Mouse (Mus musculus): ENCODE data around the gene Tmem192. TPM values are rescaled to one million over a fixed set of nuclear protein-coding genes. Genes with fewer than 3 reads are reported as not detected.

The Tmem192 gene
- polyA plus RNA-seq, 1 experiment, result 0.56 TPM

- H3K9me3 ChIP-seq (ENCODE audit: control insufficient read depth, low read length), result no peaks in the 10 kb centered on the region
- H3K27me3 ChIP-seq (ENCODE audit: control insufficient read depth), result no peaks in the 10 kb centered on the region
- H3K4me1 ChIP-seq (ENCODE audit: control insufficient read depth), result no peaks in the 10 kb centered on the region
- no peak for TF ChIP-seq GATA1 (IDR thresholded peaks at IDR 0.05; ENCODE audit: low read length)
- TF ChIP-seq TAL1 (IDR thresholded peaks at IDR 0.05; ENCODE audit: low read length), result no peak
- H3K4me3 ChIP-seq (replicated peaks), result no peak overlapping the region
- H3K36me3 ChIP-seq (ENCODE audit: control insufficient read depth), result no peaks in the 10 kb centered on the region
Observed at GRCm38 (mm10) chr8:64925762-64926161, 21.2 kb upstream of the Tmem192 start.

- TF ChIP-seq GATA1 (IDR thresholded peaks at IDR 0.05; ENCODE audit: low read length) (no peak), TAL1 (IDR thresholded peaks at IDR 0.05; ENCODE audit: low read length) (no peak)
- Histone ChIP-seq H3K36me3 (ENCODE audit: control insufficient read depth) (no peaks in the 10 kb centered on the region), H3K4me1 (ENCODE audit: control insufficient read depth) (no peaks in the 10 kb centered on the region), H3K9me3 (ENCODE audit: control insufficient read depth, low read length) (no peaks in the 10 kb centered on the region), H3K27me3 (ENCODE audit: control insufficient read depth) (no peaks in the 10 kb centered on the region), H3K4me3 (replicated peaks) (no peak overlapping the region)
Observed at GRCm38 (mm10) chr8:64926355-64926754, 20.6 kb upstream of the Tmem192 start.

GRCm38 (mm10) chr8:64928938-64929337 is 18.0 kb upstream of the Tmem192 start:
- no peak overlapping the region for H3K4me3 ChIP-seq (replicated peaks)
- TF ChIP-seq TAL1 (IDR thresholded peaks at IDR 0.05; ENCODE audit: low read length) (no peak), GATA1 (IDR thresholded peaks at IDR 0.05; ENCODE audit: low read length) (no peak)
- H3K36me3 ChIP-seq (ENCODE audit: control insufficient read depth), result no peaks in the 10 kb centered on the region
- H3K4me1 ChIP-seq (ENCODE audit: control insufficient read depth), result no peaks in the 10 kb centered on the region
- no peaks in the 10 kb centered on the region for H3K27me3 ChIP-seq (ENCODE audit: control insufficient read depth)
- H3K9me3 ChIP-seq (ENCODE audit: control insufficient read depth, low read length), result no peaks in the 10 kb centered on the region

- Histone ChIP-seq H3K36me3 (ENCODE audit: control insufficient read depth) (no peaks in the 10 kb centered on the region), H3K9me3 (ENCODE audit: control insufficient read depth, low read length) (no peaks in the 10 kb centered on the region), H3K4me3 (replicated peaks) (no peak overlapping the region), H3K27me3 (ENCODE audit: control insufficient read depth) (no peaks in the 10 kb centered on the region), H3K4me1 (ENCODE audit: control insufficient read depth) (no peaks in the 10 kb centered on the region)
- TF ChIP-seq GATA1 (IDR thresholded peaks at IDR 0.05; ENCODE audit: low read length) (no peak), TAL1 (IDR thresholded peaks at IDR 0.05; ENCODE audit: low read length) (no peak)
Observed at GRCm38 (mm10) chr8:64934997-64935396, 12.0 kb upstream of the Tmem192 start.

- Histone ChIP-seq H3K36me3 (ENCODE audit: control insufficient read depth) (no peaks in the 10 kb centered on the region), H3K27me3 (ENCODE audit: control insufficient read depth) (peaks cover 15% of the 10 kb centered on the region), H3K4me3 (replicated peaks) (no peak overlapping the region), H3K4me1 (ENCODE audit: control insufficient read depth) (peaks cover 4% of the 10 kb centered on the region), H3K9me3 (ENCODE audit: control insufficient read depth, low read length) (peaks cover 3% of the 10 kb centered on the region)
- TF ChIP-seq TAL1 (IDR thresholded peaks at IDR 0.05; ENCODE audit: low read length) (no peak), GATA1 (IDR thresholded peaks at IDR 0.05; ENCODE audit: low read length) (no peak)
Observed at GRCm38 (mm10) chr8:64941019-64941418, 6.0 kb upstream of the Tmem192 start.

GRCm38 (mm10) chr8:64941495-64941894 is 5.5 kb upstream of the Tmem192 start:
- Histone ChIP-seq H3K4me1 (ENCODE audit: control insufficient read depth) (peaks cover 8% of the 10 kb centered on the region), H3K9me3 (ENCODE audit: control insufficient read depth, low read length) (peaks cover 3% of the 10 kb centered on the region), H3K4me3 (replicated peaks) (no peak overlapping the region)

GRCm38 (mm10) chr8:64942946-64943345 is 4.0 kb upstream of the Tmem192 start:
- H3K4me3 ChIP-seq (replicated peaks), result no peak overlapping the region
- peaks cover 3% of the 10 kb centered on the region for H3K9me3 ChIP-seq (ENCODE audit: control insufficient read depth, low read length)
- no peak for TF ChIP-seq TAL1 (IDR thresholded peaks at IDR 0.05; ENCODE audit: low read length)
- H3K27me3 ChIP-seq (ENCODE audit: control insufficient read depth), result peaks cover 15% of the 10 kb centered on the region
- peaks cover 19% of the 10 kb centered on the region for H3K4me1 ChIP-seq (ENCODE audit: control insufficient read depth)
- no peaks in the 10 kb centered on the region for H3K36me3 ChIP-seq (ENCODE audit: control insufficient read depth)

More at GRCm38 (mm10) chr8:64941495-64941894, 5.5 kb upstream of the Tmem192 start:
- Histone ChIP-seq H3K36me3 (ENCODE audit: control insufficient read depth) (no peaks in the 10 kb centered on the region), H3K27me3 (ENCODE audit: control insufficient read depth) (peaks cover 15% of the 10 kb centered on the region)
- TF ChIP-seq GATA1 (IDR thresholded peaks at IDR 0.05; ENCODE audit: low read length) (no peak; the same call in 1 of the 2 replicates), TAL1 (IDR thresholded peaks at IDR 0.05; ENCODE audit: low read length) (no peak)

GRCm38 (mm10) chr8:64944831-64945230 is 2.2 kb upstream of the Tmem192 start:
- H3K4me1 ChIP-seq (ENCODE audit: control insufficient read depth), result peaks cover 21% of the 10 kb centered on the region
- no peak for TF ChIP-seq TAL1 (IDR thresholded peaks at IDR 0.05; ENCODE audit: low read length)
- TF ChIP-seq GATA1 (IDR thresholded peaks at IDR 0.05; ENCODE audit: low read length), result no peak
- peaks cover 3% of the 10 kb centered on the region for H3K9me3 ChIP-seq (ENCODE audit: control insufficient read depth, low read length)
- H3K4me3 ChIP-seq (replicated peaks), result no peak overlapping the region
- H3K36me3 ChIP-seq (ENCODE audit: control insufficient read depth), result no peaks in the 10 kb centered on the region
- peaks cover 15% of the 10 kb centered on the region for H3K27me3 ChIP-seq (ENCODE audit: control insufficient read depth)

GRCm38 (mm10) chr8:64945606-64946005 is 1.4 kb upstream of the Tmem192 start:
- no peaks in the 10 kb centered on the region for H3K36me3 ChIP-seq (ENCODE audit: control insufficient read depth)
- peaks cover 21% of the 10 kb centered on the region for H3K4me1 ChIP-seq (ENCODE audit: control insufficient read depth)
- TF ChIP-seq TAL1 (IDR thresholded peaks at IDR 0.05; ENCODE audit: low read length), result no peak
- no peak for TF ChIP-seq GATA1 (IDR thresholded peaks at IDR 0.05; ENCODE audit: low read length)
- H3K27me3 ChIP-seq (ENCODE audit: control insufficient read depth), result peaks cover 15% of the 10 kb centered on the region
- H3K4me3 ChIP-seq (replicated peaks), result no peak overlapping the region
- peaks cover under 1% of the 10 kb centered on the region for H3K9me3 ChIP-seq (ENCODE audit: control insufficient read depth, low read length)

GRCm38 (mm10) chr8:64946441-64946819 is 555 bp upstream of the Tmem192 start:
- no peak for TF ChIP-seq TAL1 (IDR thresholded peaks at IDR 0.05; ENCODE audit: low read length)
- Histone ChIP-seq H3K9me3 (ENCODE audit: control insufficient read depth, low read length) (no peaks in the 10 kb centered on the region), H3K27me3 (ENCODE audit: control insufficient read depth) (peaks cover 15% of the 10 kb centered on the region), H3K4me1 (ENCODE audit: control insufficient read depth) (peaks cover 21% of the 10 kb centered on the region), H3K36me3 (ENCODE audit: control insufficient read depth) (no peaks in the 10 kb centered on the region), H3K4me3 (replicated peaks) (peak overlapping the region; percentile 82)

Measured in erythroblast, embryonic 14.5 days (primary cell).